Mouse (Mus musculus) neural tube, embryonic 14.5 days (tissue): ENCODE results near the gene St6gal1. TPM values are rescaled to one million over a fixed set of nuclear protein-coding genes. Genes with fewer than 3 reads are reported as not detected.

ENCODE experiments used
- ATAC-seq: fragments of 200-750 bp; cut with Nextera tagmentation; 2 replicates; pipeline ENCODE4 v1.8.0; 2017; ENCODE audit warnings: low read depth, mild to moderate bottlenecking, moderate TSS enrichment, moderate library complexity
- H3K27ac ChIP-seq: fragments of 300-500 bp; sonication (generic); 2 replicates; pipeline ENCODE4 v1.5.1; 2014; ENCODE audit warnings: low read depth, mild to moderate bottlenecking, control low read depth, low read length, moderate library complexity, mixed read lengths
- H3K27me3 ChIP-seq: fragments of 300-500 bp; sonication (generic); 2 replicates; pipeline ENCODE4 v1.6.1; 2014; ENCODE audit warnings: low read length; ENCODE audit not compliant: control insufficient read depth, insufficient read depth
- H3K36me3 ChIP-seq: fragments of 300-500 bp; sonication (generic); 2 replicates; pipeline ENCODE4 v1.6.1; 2014; ENCODE audit warnings: low read length, mixed read lengths; ENCODE audit not compliant: control insufficient read depth, insufficient read depth
- H3K4me1 ChIP-seq: fragments of 300-500 bp; sonication (generic); 2 replicates; pipeline ENCODE4 v1.6.1; 2014; ENCODE audit warnings: low read length; ENCODE audit not compliant: control insufficient read depth, insufficient read depth
- H3K4me2 ChIP-seq: fragments of 300-500 bp; sonication (generic); 2 replicates; pipeline ENCODE4 v1.6.1; 2014; ENCODE audit warnings: mild to moderate bottlenecking, low read depth, low read length, control low read depth
- H3K4me3 ChIP-seq: fragments of 300-500 bp; sonication (generic); 2 replicates; pipeline ENCODE4 v1.5.1; 2014; ENCODE audit warnings: low read depth, low read length, control low read depth, mixed read lengths
- H3K9ac ChIP-seq: fragments of 300-500 bp; sonication (generic); replicated peaks from 2 replicates; pipeline ENCODE4 v1.6.1; 2014; ENCODE audit warnings: low read depth, mild to moderate bottlenecking, control low read depth, low read length, mixed read lengths
- H3K9me3 ChIP-seq: fragments of 300-500 bp; sonication (generic); 2 replicates; pipeline ENCODE4 v1.6.1; 2016; ENCODE audit warnings: low read length; ENCODE audit not compliant: control insufficient read depth
- WGBS: fragments of 180-500 bp; shearing (Covaris S2); extraction: QIAGEN DNeasy Blood & Tissue Kit; methylation state at CpG from one replicate; pipeline ENCODE4 v1.1.7; 2014; 5-methylcytosine and 5-hydroxymethylcytosine counted together
- polyA plus RNA-seq: library from polyadenylated mRNA; unstranded; fragments of >200 nt; fragmentation: Nextera tagmentation; extraction: Ambion mirVana; gene quantifications from 2 replicates; pipeline ENCODE4 v1.2.1, GENCODE M21; 2014

Gene St6gal1
- polyA plus RNA-seq, 1 experiment from 2014 or later: 23.0 TPM

DNA sequence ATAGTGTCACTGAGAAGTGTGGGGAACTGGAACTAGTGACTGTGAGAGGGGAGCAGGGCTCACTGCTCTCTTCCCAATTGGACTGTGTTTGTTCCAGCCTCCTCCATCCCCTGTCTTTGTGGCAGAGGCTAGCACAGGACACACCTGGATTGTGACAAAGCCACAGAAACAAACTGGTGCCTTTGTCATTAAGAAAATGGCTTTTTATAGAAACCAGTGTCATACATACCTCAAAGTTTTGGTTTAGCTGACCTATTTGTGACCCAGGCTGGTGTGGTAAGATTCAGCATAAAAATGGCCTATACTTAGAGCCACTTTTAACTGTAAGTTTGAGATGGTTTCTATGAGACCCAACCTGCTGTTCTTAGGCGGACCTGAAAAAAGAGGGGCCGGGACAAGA is 116.7 kb downstream of the St6gal1 start:
- no peaks in the 10 kb centered on the region for H3K9me3 ChIP-seq
- no peak overlapping the region for H3K9ac ChIP-seq
- no peak overlapping the region for H3K4me2 ChIP-seq
- no peaks in the 10 kb centered on the region for H3K36me3 ChIP-seq
- no peak overlapping the region for H3K27ac ChIP-seq
- no peak overlapping the region for H3K4me3 ChIP-seq
- H3K27me3 ChIP-seq: no peaks in the 10 kb centered on the region
- no peaks in the 10 kb centered on the region for H3K4me1 ChIP-seq
- WGBS: 98% methylated on average over 2 of the region's 2 CpGs
- ATAC-seq: no peak

DNA sequence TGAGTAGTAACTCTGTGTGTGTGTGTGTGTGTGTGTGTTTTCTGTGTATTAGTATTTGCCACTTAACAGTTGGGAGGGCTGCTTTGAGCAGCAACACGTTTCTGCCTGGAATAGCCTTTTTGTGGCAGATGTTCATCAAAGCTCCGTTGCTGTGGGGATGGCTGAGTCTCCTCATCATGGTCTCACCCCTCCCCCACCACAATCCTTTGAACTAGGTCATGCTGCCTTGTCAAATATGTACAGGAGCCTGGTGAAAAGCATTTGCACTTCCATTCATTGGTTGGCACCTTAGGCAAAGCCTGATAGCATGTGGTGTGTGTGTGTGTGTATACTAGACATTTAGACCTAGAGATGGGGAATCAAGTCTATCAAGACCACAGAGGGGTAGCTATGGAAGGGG is 126.3 kb downstream of the St6gal1 start:
- Histone ChIP-seq H3K27ac (no peak overlapping the region), H3K4me1 (no peaks in the 10 kb centered on the region), H3K36me3 (peaks cover 4% of the 10 kb centered on the region; the same call in 1 of the 2 replicates), H3K9ac (no peak overlapping the region), H3K9me3 (no peaks in the 10 kb centered on the region), H3K27me3 (no peaks in the 10 kb centered on the region), H3K4me2 (no peak overlapping the region), H3K4me3 (no peak overlapping the region)
- 10% methylated on average over 2 of the region's 2 CpGs for WGBS
- ATAC-seq: no peak

DNA sequence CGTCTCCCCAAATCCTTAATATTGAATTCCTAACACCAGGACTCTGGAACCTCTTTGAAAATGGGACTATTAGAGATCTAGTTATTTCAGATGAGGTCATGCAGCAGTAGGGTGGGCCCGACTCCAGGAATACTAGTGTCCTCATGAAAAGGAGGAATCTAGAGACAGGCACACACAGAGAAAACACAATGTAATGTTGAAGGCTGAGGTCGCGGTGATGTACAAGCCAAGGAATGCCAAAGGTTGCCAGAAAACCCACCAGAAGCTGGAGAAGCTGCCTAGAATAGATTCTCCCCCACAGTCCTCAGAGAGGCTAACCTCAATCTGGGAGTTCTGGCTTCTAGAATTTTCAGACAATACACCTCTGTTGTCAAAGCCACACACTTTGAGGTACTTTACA is 136.5 kb downstream of the St6gal1 start:
- peaks cover 9% of the 10 kb centered on the region for H3K36me3 ChIP-seq
- no peaks in the 10 kb centered on the region for H3K4me1 ChIP-seq
- H3K27ac ChIP-seq: no peak overlapping the region
- no peak overlapping the region for H3K9ac ChIP-seq
- H3K4me3 ChIP-seq: no peak overlapping the region
- H3K9me3 ChIP-seq: no peaks in the 10 kb centered on the region
- no peaks in the 10 kb centered on the region for H3K27me3 ChIP-seq
- H3K4me2 ChIP-seq: no peak overlapping the region
- 93% methylated on average over 4 of the region's 4 CpGs for WGBS
- no peak for ATAC-seq

DNA sequence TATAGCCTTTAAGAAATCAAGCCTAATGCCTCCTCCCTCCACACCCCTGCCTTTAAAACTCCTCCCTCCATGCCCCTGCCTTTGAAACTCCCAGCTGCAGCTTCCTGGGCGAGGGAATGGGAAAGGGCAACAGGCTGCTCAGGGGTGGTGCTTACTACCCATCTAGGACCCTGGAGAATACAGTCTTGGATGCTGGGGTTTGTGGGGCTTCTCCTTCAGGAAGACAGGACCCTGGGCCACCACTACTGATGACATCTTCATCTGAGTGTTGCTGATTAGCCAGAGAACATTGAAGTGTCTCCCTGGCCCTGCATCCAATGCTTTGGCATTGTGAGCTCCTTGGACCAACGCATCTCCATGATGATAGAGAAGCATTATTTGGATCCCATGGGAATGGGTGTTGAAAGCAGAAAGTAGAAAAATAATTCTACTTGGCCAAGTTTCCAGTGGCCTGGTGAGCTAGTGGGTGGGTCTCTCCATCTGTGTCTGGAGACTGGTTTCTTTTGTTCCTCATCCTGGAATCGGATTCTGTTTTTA is 137.0 kb downstream of the St6gal1 start:
- Histone ChIP-seq H3K4me1 (no peaks in the 10 kb centered on the region), H3K4me3 (no peak overlapping the region), H3K36me3 (peaks cover 7% of the 10 kb centered on the region; the same call in 1 of the 2 replicates), H3K27me3 (no peaks in the 10 kb centered on the region), H3K9me3 (no peaks in the 10 kb centered on the region), H3K9ac (no peak overlapping the region), H3K27ac (no peak overlapping the region), H3K4me2 (no peak overlapping the region)
- ATAC-seq: no peak
- WGBS: 80% methylated on average over 3 of the region's 3 CpGs

DNA sequence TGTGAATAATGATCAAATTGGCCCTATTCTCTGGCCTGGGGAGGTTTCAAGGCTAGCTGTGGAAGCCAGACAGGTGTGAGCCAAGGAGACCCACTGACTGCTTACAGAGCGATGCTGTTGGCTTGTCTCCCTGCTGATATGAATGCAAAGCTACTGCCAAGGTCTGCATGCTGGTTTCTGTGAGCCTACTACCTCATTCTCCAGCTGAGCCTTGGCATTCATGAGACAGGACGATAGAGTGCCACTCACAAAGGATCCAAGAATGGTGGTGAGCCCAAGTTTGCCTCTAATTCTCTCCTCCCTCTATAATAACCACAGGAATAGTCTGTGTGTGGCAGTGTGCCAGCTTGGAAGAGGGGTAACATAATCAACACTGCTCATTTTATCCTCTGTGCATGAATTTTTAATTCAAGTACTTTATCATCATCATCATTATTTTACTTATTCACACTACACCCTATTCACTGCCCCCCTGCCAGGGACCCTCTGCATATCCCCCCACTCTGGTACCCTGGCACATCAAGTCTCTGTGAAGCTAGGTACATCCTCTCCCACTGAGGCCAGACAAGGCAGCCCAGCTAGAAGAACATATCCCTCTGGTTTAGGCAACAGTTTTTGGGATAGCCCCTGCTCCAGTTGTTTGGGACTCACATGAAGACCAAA is 139.9 kb downstream of the St6gal1 start:
- ATAC-seq: peak; percentile 14; the same call in 1 of the 2 replicates
- Histone ChIP-seq H3K27me3 (no peaks in the 10 kb centered on the region), H3K9ac (no peak overlapping the region), H3K4me2 (no peak overlapping the region), H3K36me3 (no peaks in the 10 kb centered on the region), H3K4me3 (no peak overlapping the region), H3K27ac (no peak overlapping the region), H3K9me3 (no peaks in the 10 kb centered on the region), H3K4me1 (no peaks in the 10 kb centered on the region)
- WGBS: 77% methylated on average over 2 of the region's 2 CpGs

DNA sequence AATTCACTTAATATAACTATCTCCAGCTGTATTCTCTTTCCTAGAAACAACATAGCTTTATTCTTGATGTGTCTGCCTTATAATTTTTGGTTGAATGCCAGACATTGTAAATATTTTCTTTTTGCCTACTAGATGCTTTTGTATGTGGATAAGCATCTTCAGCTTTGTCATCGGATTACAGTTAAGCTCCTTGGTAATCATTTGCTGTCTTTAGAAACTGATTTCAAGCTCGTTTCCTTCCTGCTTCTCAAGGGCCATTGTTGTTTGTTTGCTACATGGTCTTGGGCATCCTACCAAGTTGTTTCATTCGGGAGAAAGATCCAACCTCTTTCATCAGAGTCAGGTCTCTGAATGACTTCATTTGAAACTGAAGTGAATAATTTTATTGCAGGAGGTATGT is 144.6 kb downstream of the St6gal1 start:
- Histone ChIP-seq H3K4me1 (no peaks in the 10 kb centered on the region), H3K27me3 (no peaks in the 10 kb centered on the region), H3K9ac (no peak overlapping the region), H3K4me2 (no peak overlapping the region), H3K36me3 (no peaks in the 10 kb centered on the region), H3K27ac (no peak overlapping the region), H3K4me3 (no peak overlapping the region), H3K9me3 (no peaks in the 10 kb centered on the region)
- no peak for ATAC-seq
- 76% methylated on average over 3 of the region's 3 CpGs for WGBS

DNA sequence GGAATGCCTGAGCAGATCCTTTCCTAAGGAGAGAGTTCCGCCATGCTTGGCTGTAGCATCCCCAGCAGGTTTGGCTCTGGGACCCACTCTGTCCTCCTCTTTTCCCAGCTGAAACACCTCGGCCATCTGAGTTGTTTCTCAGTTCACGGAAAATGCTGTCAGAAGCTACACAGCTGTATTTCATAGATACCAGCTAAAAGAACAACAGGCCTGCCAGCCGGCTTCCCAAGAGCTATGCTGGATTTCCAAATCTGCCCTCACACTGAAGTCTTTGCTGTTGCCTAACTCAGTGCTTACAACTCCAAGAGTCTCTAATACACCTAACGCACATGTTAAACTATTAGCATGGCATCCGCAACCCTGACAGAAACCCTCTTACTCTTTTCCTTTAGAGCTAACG is 146.2 kb downstream of the St6gal1 start:
- no peak overlapping the region for H3K9ac ChIP-seq
- WGBS: 90% methylated on average over 7 of the region's 7 CpGs

DNA sequence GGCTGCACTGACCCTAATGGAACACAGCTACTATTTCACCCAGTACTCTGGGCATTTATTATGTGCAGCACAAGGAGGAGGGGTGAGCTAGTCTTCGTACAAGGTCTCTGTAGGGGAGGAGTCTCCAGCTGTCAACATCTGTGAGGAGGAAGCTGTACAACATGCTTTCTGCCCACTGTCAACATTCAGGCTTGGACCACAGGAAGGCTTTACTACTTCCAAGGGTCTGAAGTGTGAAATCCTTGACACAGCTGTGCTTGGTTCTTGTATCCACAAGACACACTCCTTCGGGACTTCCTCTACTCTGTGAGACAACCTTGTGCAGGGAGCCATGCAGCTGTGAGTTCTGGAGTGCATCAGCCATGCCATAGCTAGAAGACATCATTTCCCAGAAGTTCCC is 147.8 kb downstream of the St6gal1 start:
- ATAC-seq: no peak
- H3K9ac ChIP-seq: no peak overlapping the region
- H3K27me3 ChIP-seq: no peaks in the 10 kb centered on the region
- no peak overlapping the region for H3K27ac ChIP-seq
- H3K36me3 ChIP-seq: no peaks in the 10 kb centered on the region
- no peak overlapping the region for H3K4me3 ChIP-seq
- no peaks in the 10 kb centered on the region for H3K9me3 ChIP-seq
- no peaks in the 10 kb centered on the region for H3K4me1 ChIP-seq
- 87% methylated on average over 2 of the region's 2 CpGs for WGBS
- no peak overlapping the region for H3K4me2 ChIP-seq

More for the DNA sequence above, 146.2 kb downstream of the St6gal1 start:
- ATAC-seq: no peak
- no peak overlapping the region for H3K4me2 ChIP-seq
- no peaks in the 10 kb centered on the region for H3K27me3 ChIP-seq
- H3K9me3 ChIP-seq: no peaks in the 10 kb centered on the region
- no peak overlapping the region for H3K4me3 ChIP-seq
- H3K4me1 ChIP-seq: no peaks in the 10 kb centered on the region
- H3K36me3 ChIP-seq: no peaks in the 10 kb centered on the region
- H3K27ac ChIP-seq: no peak overlapping the region

DNA sequence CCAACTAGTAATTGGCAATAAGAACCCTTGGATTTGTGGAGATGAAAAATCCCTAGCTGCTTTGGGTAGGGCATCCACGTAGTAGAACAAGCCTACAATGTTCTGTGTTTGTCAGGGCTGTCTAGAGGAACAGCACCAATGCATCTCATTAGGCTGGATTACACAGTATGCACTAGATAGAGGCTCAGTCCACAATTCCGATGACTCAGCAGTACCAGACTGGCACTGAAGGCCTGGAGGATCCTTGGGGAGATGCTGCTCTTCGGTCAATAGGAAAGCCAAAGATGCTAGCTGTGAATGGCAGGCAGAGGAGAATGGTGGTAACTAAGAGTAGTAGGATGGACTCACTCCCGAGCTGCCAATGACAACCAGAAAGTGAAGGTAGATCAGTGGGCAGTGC is 149.5 kb downstream of the St6gal1 start:
- H3K4me1 ChIP-seq: no peaks in the 10 kb centered on the region
- no peak for ATAC-seq
- no peak overlapping the region for H3K4me3 ChIP-seq
- H3K36me3 ChIP-seq: no peaks in the 10 kb centered on the region
- H3K27me3 ChIP-seq: no peaks in the 10 kb centered on the region
- no peak overlapping the region for H3K4me2 ChIP-seq
- no peaks in the 10 kb centered on the region for H3K9me3 ChIP-seq
- 87% methylated on average over 4 of the region's 4 CpGs for WGBS
- no peak overlapping the region for H3K9ac ChIP-seq
- H3K27ac ChIP-seq: no peak overlapping the region
